Mouse (Mus musculus) E14TG2a.4 (cell line): ENCODE measurements around the gene Dnajb3.

ENCODE experiments used
- CTCF ChIP-seq: conservative IDR thresholded peaks from 2 replicates; pipeline ENCODE4 v1.5.1; 2014; ENCODE audit warnings: low read length
- NANOG ChIP-seq: IDR thresholded peaks from 2 replicates; pipeline ENCODE4 v1.6.1; 2014; ENCODE audit warnings: borderline replicate concordance, low read length, mixed read lengths
- POU5F1 ChIP-seq: IDR thresholded peaks from 2 replicates; pipeline ENCODE4 v1.6.1; 2014; ENCODE audit warnings: low read length, borderline replicate concordance

- TF ChIP-seq CTCF = no peak
- no peak for TF ChIP-seq POU5F1
- no peak for TF ChIP-seq NANOG
Observed at GRCm38 (mm10) chr1:88240072-88240471, 34.5 kb upstream of the Dnajb3 start.
